Mouse (Mus musculus) ES-E14 (cell line): ENCODE measurements around the gene Arf3.

Experiments used
- CHD2 ChIP-seq: IDR thresholded peaks from 2 replicates; pipeline ENCODE4 v1.6.1; 2014; ENCODE audit warnings: mild to moderate bottlenecking, low read depth, low read length, inconsistent platforms
- HCFC1 ChIP-seq: IDR thresholded peaks from 2 replicates; pipeline ENCODE4 v1.6.1; 2012; ENCODE audit warnings: low read length, inconsistent platforms, borderline replicate concordance; ENCODE audit not compliant: insufficient read depth

DNA sequence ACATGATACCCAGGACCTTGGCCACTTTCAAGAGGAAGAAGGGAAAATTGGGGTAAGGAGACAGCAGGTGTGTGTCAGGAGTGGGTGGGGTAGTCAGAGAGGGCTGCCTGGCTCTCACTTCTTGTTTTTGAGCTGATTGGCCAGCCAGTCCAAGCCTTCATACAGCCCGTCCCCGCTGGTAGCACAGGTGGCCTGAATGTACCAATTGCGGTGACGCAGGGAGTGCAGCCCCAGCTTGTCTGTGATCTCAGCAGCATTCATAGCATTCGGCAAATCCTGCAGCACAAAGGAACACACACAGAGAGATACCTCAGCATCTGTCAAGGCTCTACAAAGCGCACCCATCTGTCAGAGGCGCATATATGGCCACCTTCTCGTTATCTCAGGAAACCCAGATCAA is 22.8 kb downstream of the Arf3 start:
- TF ChIP-seq CHD2, result no peak
- TF ChIP-seq HCFC1, result no peak
